Mouse (Mus musculus) gastrocnemius, postnatal 4 days (tissue): ENCODE data around the gene Astn1. TPM values are rescaled to one million over a fixed set of nuclear protein-coding genes. Genes with fewer than 3 reads are reported as not detected.

ENCODE experiments used
- DNase-seq, 2 experiments: peaks; one replicate each; pipeline ENCODE4 v3.0.0; 2021 to 2022; ENCODE audit warnings: low spot score in 2 of 2, mixed read lengths in 2 of 2
- total RNA-seq, 2 experiments: library from RNA; stranded (reverse); gene quantifications; 2 replicates each; pipeline ENCODE4 v1.2.3; 2021

Astn1 gene
- total RNA-seq, 2 experiments from 2014 or later: 0.41 to 0.52 TPM

DNA sequence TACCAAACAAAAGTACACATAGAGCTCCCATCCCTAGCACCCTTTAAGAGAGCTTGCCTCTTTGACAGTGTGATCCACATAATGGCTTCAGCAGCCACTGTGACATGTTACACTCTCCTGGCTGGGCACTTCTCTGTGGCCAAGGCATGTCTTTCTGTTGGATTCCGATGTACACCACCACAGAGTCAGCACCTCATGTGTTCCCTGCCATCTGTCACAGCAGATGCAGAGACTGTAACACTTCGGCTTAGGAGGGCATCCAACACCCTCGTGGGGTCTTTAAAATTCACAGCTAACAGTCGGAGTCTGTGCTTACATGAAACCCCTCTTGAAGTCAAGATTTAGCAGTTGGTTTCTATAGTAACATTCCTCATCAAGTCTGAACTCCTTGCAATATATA, 154.5 kb downstream of the Astn1 start:
- no peak for DNase-seq

DNA sequence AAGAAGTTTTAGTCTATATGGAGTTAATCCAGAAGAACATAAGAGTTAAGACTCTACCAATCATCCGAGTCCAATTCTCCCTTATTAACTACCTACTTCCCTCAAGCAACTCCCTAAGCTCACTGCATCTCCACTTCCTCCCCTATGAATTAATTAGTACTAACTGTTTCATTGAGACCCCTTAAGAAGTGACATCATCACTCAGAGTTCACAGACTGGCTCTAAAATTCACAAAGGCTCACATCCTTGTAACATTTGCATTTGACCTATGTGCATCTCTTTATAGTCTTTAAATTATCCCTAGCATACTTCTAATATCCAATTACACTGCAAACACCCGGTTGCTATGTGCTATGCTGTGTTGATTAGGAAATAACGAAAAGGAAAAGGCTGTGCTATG, 174.1 kb downstream of the Astn1 start:
- DNase-seq: no peak

DNA sequence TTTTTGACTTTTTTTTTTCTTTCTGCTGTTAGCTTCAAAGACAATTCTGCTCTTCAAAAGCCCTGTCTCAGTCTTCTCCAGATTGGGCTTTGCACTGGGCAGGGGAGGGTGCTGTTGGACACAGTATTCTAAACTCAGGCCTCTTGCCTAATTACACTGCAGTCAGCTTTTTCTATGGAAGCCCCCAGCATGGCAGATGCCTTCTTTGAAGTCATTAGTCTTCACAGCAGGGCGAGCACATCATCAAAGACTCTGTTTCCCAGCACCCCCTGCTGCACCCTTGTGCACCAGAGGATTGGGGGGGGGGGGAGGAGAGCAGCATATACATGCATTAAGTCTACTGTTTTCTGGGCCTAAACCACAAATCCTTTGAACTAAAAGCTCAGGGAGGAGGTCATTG, 174.8 kb downstream of the Astn1 start:
- no peak for DNase-seq

DNA sequence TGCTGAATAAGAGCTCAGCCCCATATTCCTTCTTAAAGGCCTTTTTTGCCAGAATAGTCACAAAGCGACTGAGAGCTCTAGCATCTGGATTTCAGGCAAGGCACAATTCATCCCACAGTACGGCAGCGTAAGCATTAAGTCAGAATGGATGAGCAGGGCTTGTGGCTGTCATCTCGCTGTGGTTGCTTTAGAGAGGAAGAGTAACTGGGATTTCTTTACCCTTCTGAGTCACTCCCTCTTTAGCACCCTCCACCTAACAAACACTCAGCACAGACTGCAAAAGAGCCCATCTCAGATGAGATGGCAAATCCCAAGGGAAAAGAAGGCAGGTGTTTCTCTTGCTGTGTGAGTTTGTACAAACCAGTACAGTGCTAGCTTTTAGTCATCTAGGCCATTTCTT, 183.0 kb downstream of the Astn1 start:
- no peak for DNase-seq

DNA sequence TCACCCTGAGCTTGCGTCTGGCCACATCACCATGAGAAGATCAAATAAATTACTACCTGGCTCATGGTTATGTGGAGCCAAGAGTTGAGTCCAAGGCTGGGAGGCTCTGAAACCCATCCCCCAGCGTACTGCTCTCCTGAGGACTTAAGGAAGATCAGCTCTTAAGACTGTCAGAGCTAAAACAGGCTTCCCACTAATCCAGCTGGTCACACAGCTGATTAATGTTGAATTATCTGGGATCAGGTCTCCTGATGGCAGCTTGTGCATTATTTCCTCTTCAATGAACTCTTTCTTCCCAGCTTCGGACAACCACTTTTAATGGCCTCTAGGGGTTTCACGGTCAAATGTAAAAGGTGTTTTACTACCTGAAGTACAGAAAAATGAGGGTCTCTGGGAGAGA, 184.4 kb downstream of the Astn1 start:
- no peak for DNase-seq

DNA sequence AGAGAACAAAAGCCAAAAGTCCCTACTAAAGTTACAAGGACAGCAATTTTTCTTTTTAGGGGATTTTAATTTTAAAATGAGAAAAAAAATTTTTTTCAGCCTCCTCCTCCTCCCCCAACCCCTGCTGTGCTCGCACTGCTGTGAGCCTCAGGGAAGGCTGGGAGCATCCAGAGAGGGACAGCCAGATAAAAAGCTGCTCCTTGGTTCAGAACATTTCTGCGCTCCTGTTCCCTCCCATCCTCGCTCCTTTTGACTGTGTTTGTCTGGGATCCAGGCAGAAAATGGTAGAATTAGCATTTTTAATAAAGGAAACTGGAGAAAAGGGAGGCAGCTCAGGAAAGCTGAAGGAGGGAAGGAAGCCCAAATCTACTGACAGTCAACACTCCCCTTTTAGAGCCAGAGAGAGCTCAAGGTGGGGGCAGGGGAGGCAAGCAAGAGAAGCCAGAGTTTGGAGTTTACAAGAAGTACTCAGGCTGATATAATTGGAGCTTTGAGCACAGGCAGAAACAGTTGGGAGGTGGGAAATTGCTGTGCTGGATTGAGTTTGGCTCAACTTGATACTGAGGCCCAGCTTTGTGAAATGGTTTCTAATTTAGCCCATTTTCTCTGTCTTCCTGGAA, 185.6 kb downstream of the Astn1 start:
- DNase-seq: no peak

DNA sequence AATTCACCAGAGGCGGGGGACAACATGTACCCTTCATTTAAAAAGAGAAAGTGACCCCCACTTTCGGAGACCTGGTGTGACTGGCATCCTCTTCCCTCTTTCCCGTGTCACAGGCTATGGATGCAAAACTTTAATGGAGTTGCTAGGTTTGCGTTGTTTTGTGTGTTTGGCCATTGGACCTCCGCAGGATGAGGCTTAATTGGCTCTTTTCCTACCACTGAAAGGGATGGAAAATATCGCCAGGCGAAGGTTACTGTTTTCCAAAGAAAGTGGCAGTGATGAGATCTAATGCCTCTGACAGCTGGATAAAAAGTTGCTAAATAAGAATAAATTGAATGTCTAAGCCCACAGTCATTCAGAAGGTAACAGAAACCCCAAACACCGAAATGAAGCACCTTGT, 186.2 kb downstream of the Astn1 start:
- DNase-seq: no peak

DNA sequence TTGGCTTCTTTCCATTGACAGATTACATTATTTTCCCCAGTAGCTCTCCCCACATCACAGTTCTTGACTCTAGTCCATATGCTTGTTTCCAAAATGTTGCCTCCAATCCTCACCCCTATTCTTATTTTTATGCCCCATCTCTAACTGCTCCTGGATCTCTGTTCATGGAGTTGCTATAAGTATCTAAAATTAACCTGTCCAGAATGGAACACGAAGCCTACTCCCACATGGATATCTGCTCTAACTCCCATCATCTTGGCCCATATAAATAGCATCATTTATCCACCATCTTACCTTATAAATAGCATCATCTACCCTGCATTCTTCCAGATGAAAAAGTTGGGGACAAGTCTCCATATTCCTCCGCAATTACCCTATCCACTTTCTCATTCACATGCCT, 187.5 kb downstream of the Astn1 start:
- DNase-seq: no peak

DNA sequence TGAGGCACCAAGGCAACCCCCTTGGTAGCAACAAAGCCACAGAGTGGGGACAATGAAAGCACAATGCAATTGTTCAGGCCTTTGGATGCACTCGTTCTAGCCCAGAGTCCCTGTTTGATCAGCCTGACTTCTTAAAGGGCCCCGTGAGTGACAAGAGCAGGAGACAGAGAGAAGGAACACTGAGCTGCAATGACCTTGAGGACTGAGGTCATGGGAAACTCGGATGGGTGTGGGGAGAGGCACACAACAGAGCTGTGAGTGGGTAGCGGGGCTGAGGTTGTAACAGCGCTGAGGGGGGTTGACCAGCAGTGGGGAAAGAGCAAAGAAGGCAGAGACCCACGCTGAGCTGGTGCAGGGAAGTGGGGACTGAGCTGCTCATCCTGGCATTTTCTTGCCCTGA, 189.9 kb downstream of the Astn1 start:
- DNase-seq: no peak

DNA sequence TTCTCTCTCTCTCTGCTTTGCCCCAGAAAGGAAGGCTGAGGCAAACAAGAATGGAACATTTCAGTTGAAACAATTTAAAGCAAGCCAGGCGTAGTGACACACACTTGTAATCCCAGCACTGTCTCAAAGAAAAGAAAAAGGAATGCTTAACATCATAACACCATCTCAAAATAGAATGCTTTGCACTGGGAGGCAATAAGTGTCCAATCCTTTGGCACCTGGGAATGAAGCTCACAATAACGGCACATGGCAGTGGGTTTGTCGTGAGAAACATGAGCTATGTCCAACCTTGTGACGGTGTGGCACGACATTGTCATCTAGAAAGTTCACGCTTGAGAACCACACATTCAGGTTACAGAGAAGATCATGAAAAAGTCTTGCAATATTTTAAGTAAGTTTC, 191.3 kb downstream of the Astn1 start:
- no peak for DNase-seq

DNA sequence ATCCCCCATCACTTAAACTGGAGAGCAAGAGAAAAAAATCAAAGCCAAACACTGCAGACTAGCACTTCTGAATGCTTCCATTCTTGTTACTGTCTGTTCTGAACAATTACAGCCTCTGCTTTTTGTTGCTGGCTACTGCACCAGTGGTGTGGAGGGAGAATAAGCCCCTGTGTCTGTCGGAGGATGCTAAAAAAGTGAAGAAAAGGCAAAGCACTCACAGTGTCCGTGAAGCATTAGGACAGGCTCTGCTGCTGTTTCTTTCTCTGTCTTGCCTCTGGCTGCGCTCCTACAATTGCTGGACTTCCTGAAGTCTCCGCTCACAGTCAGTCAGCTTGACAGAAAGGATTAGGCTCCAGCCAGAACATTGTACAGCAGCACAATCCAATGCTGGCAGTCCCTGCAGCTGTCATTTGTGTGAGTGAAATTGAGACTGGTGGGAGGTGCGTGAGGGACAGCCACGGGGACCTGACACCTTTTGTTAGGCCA, 192.0 kb downstream of the Astn1 start:
- DNase-seq: peak in 1 of 2 experiments; percentile 10

DNA sequence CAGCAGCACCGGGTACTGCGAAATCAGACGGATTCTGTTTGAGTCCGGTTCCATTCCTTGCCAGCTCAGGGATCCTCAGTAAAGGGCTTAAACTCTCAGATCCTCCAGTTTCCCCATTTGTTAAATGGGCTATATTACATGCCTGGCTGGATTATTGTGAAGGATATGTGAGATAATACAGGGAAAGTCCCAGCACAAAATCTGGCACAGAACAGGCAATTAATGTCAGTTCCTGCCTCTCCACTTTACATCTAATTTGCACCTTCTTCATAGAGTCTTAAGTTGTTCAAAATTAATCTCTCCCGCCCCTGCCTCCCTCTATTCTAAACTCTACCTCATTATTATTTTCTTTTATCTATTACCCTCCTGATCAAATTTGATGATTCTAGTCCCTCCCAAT, 211.1 kb downstream of the Astn1 start:
- no peak for DNase-seq

DNA sequence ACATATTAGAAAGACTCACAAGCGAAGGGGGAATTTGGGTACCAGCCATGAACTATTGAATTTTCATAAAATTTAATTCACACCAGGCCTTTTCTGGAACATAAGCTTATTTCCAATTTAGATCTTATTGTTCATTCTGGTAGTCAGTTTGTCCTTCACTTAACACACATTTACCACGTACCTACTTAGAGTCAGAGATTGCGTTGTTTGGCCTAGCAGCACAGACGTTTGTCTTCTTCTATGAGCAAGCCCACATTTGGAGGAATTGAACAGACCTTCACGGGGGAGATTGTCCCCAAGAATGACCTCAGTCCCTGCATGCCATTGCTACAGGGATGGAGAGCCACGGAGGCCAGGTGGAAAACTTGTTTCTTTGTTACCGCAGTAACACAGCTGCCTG, 211.5 kb downstream of the Astn1 start:
- no peak for DNase-seq

DNA sequence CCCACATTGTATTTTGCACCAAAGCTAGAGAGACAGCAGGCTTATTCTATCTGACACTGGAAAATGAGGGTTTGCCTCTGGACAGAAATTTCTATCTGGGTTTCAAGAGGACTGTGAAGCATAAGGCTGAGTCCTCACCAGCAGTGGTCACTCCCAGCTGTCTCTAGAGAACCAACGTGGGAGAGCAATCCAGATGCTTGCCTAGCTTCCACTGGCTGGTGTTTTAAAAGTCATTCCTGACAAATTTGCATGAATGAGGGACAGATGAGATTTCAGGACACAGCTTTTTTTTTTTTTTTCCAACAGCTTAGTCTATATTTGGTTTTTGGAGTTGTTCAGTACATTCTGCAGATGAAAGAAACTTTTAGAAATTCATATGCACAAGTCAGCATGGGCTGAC, 213.9 kb downstream of the Astn1 start:
- no peak for DNase-seq

DNA sequence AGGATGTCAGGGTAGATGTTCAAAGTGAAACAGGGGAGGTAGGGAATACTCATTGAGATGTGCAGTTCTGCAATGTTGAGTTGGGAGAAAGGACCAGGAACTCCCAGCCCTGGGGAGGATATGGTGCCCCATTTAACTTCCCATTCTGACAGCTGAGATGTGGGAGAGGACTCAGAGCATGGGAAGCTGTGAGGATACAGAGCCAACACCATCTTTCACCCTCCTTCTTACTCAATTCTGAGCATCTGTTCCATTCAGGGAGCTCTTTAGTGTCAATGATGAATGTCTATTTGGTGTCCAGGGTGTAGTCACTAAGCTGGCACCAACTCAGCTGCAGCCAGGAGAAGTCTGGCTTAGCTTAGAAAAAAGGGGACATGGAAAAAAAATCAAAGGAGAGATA, 219.7 kb downstream of the Astn1 start:
- DNase-seq: no peak

DNA sequence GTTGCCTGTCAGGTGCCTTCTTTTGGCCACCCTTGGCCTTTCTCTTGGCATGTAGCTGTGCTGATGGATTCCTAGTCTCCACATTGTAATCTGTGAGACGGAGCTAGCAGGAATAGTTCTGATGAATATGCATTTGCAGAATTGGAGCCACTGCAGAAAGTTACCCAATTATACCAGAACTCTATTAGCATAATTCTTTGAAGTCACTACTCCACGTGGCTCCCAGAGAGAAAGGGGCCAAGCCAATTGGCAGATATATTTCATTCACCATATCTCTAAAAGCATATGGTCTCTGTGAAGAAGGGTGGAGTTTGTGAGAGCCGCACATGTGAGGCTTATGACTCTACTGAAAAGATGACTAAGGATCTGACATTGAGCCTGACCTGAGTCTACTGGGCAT, 226.8 kb downstream of the Astn1 start:
- DNase-seq: no peak

DNA sequence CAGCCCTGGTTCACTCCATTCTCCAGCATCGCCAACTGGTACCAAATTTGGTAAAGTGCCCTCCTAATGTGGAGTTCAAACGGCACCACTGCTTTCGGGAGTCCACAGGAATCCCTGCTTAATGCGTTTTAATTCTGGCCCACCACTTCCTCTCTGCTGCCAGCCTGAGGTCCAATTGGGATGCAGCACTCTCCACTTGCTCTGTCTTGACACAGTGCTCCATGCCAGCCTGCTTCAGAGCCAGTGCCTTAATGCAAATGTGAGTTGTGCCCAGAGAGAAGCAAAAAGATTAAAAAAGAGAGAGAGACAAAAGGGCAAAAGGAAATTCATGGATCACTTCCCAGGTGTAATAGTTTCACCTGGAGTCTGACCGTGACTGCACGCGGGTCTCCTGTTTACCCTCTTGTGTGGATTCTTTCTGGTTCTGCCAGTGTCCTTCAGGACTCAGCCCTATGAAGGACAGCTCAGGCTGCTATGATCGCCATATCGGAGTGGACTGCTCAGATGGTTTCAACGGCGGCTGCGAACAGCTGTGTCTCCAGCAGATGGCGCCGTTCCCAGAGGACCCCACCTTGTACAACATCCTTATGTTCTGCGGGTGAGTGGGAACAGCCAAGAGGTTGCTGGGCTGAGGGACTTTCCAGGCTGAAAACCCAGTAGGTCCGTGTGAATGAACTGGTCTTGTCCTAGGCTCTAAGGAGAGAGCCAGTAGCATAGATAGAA, 234.8 kb downstream of the Astn1 start:
- DNase-seq: peak; percentile 33 to 59

DNA sequence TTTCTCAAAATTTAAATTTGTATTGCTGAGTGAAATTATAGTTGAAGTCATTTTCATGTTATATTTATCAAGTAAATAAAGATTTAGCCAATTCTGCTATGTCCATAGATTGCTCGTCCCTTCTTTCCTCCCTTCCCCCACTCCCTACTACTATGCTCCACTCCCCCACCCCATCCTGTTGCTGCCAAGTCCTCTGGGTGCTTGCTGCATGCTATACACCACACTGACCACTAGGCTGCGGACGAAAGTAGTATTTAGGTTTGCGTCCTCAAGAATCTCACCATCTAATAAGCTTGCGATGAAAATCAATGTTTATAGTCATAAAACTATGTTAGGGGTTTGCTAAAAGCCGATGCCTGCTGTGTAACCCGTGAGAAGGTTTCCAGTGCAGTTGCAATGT, 235.9 kb downstream of the Astn1 start:
- DNase-seq: no peak

DNA sequence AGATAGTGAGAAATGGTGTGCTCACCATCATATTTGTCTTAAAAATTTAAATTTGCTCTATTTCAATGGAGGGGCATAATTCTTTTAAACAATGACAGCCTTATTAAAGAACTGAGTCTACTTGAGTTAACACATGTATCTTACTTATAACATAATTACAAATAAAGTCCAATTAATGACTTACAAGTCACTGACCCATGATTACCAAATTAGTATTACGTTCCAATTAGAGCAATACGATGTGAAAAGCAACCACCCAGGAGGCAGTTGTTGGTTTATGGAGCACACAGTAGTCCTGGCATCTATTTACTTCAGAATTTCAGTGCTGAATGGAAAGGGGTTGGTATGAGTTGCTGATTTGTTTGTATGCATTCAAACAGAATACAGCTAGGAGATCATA, 237.4 kb downstream of the Astn1 start:
- no peak for DNase-seq

DNA sequence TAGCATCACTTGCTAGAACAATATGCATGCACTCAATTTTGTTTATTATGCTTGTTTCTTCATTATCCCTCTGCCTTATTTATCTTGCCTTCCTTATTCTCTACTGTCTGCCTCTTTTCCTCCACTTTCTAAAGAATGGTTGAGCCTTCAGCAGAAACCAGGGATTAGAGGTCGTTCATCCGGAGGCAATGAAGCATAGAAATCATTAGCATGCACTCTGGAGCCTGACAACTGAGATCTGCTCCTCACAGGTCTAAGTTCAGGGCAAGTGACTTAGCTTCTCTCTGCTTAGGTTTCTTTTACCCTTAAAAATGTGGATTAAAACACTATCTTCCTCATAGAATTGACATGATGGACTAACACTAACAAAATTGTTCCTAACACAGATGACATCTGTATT, 241.0 kb downstream of the Astn1 start:
- DNase-seq: no peak

DNA sequence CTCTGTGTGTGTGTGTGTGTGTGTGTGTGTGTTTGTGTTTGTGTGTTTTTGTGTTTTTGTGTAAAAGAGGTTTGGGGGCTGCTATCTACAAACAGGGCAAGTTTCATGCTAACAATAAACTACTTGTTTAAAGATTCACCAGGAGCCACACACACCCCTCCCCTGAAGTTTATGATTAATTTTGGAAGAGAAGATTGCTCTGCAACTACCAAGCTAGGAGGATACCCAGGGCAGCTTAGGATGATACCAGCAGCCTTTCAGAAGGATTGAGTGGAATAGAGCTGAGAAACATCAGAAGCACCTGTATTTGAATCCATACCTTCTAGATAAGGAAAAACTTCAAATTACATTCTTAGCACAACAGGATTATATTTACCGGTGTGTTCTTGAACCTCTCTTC, 242.1 kb downstream of the Astn1 start:
- no peak for DNase-seq

DNA sequence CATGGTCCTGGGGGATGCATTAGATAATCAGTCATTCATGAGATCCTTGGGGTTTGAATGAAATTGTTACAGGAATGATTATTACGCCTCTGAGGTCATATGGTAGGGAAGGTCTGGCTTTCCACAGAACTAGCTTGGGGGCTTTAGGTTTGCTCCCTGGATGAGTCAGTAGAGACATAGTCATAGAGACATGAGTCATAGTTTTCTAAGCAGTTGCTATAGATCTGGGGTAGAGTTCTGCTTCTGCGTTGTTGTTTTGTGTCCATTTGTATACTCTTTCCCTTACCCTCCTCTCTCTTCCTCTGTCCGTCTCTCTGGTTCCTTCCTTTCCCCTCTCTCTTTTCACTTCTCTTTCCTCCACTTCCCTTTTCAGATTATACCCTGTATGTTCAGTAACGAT, 243.5 kb downstream of the Astn1 start:
- DNase-seq: no peak

DNA sequence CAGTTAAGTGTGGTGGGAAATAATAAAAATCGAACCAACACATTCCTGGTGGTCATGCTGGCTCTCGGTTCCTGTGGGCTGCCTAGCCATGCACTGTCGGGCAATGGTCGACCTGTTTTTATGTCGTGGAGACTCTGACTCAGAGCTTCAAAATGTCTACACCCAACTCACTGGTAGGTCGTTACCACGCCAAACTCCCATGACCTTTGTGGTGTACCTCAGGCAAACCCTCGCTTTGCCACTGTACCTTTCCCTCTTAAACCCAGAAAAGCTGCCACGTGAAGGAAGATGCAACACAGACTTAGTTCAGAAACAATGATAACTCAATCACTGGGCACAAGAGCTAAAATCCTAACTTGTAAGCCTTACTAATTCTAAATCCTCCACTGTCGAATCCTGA, 244.3 kb downstream of the Astn1 start:
- DNase-seq: no peak
